Mouse (Mus musculus) lung, postnatal 25 days (tissue): ENCODE measurements around the gene Tm2d3.
A peak's percentile ranks its signal among the peaks of the same experiment; 100 is the strongest.

Experiments used
- DNase-seq: peaks from one replicate; pipeline ENCODE4 v3.0.0; 2022; ENCODE audit warnings: low spot score

Gene Tm2d3

GRCm38 (mm10) chr7:65704818-65705242 lies 13.9 kb downstream of the Tm2d3 start:
- DNase-seq = peak; percentile 67

GRCm38 (mm10) chr7:65708506-65708905 lies 17.5 kb downstream of the Tm2d3 start:
- no peak for DNase-seq

- DNase-seq = no peak
These were observed 19.3 kb downstream of the Tm2d3 start for GRCm38 (mm10) chr7:65710301-65710700.

- DNase-seq = no peak
These were observed 22.8 kb downstream of the Tm2d3 start for GRCm38 (mm10) chr7:65713782-65714181.

GRCm38 (mm10) chr7:65714304-65714703 lies 23.3 kb downstream of the Tm2d3 start:
- no peak for DNase-seq

- no peak for DNase-seq
These were observed 43.1 kb downstream of the Tm2d3 start for GRCm38 (mm10) chr7:65734024-65734423.

- no peak for DNase-seq
These were observed 44.3 kb downstream of the Tm2d3 start for GRCm38 (mm10) chr7:65735261-65735660.

- DNase-seq = peak; percentile 38
These were observed 46.5 kb downstream of the Tm2d3 start for GRCm38 (mm10) chr7:65737286-65738040.

- DNase-seq = no peak
These were observed 51.9 kb downstream of the Tm2d3 start for GRCm38 (mm10) chr7:65742857-65743256.

- DNase-seq = no peak
These were observed 57.3 kb downstream of the Tm2d3 start for GRCm38 (mm10) chr7:65747990-65748955.
